Mouse (Mus musculus) stomach, postnatal 0 days (tissue): ENCODE data around the gene 1700018F24Rik. TPM values are rescaled to one million over a fixed set of nuclear protein-coding genes. Genes with fewer than 3 reads are reported as not detected.
"Not testable (repeated sequence)": the region's sequence is repeated elsewhere in the genome, so short reads cannot be mapped to it uniquely, and the experiment has no call there.

Experiments used
- ATAC-seq: fragments of 200-750 bp; cut with Nextera tagmentation; 2 replicates; pipeline ENCODE4 v1.8.0; 2017; ENCODE audit not compliant: low FRiP score, low TSS enrichment
- DNase-seq: peaks from one replicate; pipeline ENCODE4 v3.0.0-alpha.2; 2016; ENCODE audit warnings: low spot score
- H3K27ac ChIP-seq: fragments of 300-500 bp; sonication (generic); replicated peaks from 2 replicates; pipeline ENCODE4 v1.5.1; 2014; ENCODE audit warnings: mild to moderate bottlenecking, control low read depth
- H3K27me3 ChIP-seq: fragments of 300-500 bp; sonication (generic); 2 replicates; pipeline ENCODE4 v1.6.1; 2014; ENCODE audit warnings: low read length; ENCODE audit not compliant: control insufficient read depth, insufficient read depth
- H3K36me3 ChIP-seq: fragments of 300-500 bp; sonication (generic); 2 replicates; pipeline ENCODE4 v1.6.1; 2014; ENCODE audit warnings: low read length, mixed read lengths; ENCODE audit not compliant: control insufficient read depth, insufficient read depth
- H3K4me1 ChIP-seq: fragments of 300-500 bp; sonication (generic); replicated peaks from 2 replicates; pipeline ENCODE4 v1.6.1; 2014; ENCODE audit warnings: antibody characterized with exemption; ENCODE audit not compliant: control insufficient read depth, insufficient read depth
- H3K4me2 ChIP-seq: fragments of 300-500 bp; sonication (generic); replicated peaks from 2 replicates; pipeline ENCODE4 v1.6.1; 2014; ENCODE audit warnings: low read depth, mild to moderate bottlenecking, control low read depth, moderate library complexity
- H3K4me3 ChIP-seq: fragments of 300-500 bp; sonication (generic); 2 replicates; pipeline ENCODE4 v1.5.1; 2014; ENCODE audit warnings: low read depth, low read length, control low read depth
- H3K9ac ChIP-seq: fragments of 300-500 bp; sonication (generic); 2 replicates; pipeline ENCODE4 v1.6.1; 2014; ENCODE audit warnings: mild to moderate bottlenecking, low read length, control low read depth, mixed read lengths
- H3K9me3 ChIP-seq: fragments of 300-500 bp; sonication (generic); 2 replicates; pipeline ENCODE4 v1.6.1; 2016; ENCODE audit warnings: low read length; ENCODE audit not compliant: control insufficient read depth
- CTCF ChIP-seq: IDR thresholded peaks from 2 replicates; pipeline ENCODE4 v1.5.1; 2016; ENCODE audit warnings: antibody characterized with exemption, low read depth, mild to moderate bottlenecking, moderate library complexity
- EP300 ChIP-seq: optimal IDR thresholded peaks from 2 replicates; pipeline ENCODE3; 2016; ENCODE audit warnings: antibody characterized with exemption
- WGBS: fragments of 180-500 bp; shearing (Covaris S2); extraction: QIAGEN DNeasy Blood & Tissue Kit; methylation state at CpG from one replicate; pipeline ENCODE4 v1.1.7; 2014; 5-methylcytosine and 5-hydroxymethylcytosine counted together
- polyA plus RNA-seq: library from polyadenylated mRNA; unstranded; fragments of >200 nt; fragmentation: Nextera tagmentation; extraction: Ambion mirVana; gene quantifications from 2 replicates; pipeline ENCODE4 v1.2.1, GENCODE M21; 2015

Gene 1700018F24Rik
- polyA plus RNA-seq, 1 experiment from 2014 or later = not detected

DNA sequence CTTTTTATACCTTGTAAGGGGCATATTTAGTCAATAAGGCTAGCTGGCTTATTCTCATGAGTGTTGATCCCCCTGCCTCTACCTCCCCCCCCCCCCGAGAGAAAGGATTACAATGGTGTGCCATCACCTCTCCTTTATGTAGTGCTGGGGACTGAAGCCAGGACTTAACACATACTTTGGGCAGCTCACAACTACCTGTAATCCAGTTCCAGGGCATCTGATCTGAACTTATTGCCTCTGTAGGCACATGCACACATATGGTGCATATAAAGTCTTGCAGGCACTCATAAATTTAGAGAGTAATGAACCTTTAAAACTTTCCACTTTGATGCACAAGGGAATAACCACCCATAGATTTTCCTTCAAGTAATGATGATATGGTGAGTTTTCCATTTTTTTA is 28.5 kb upstream of the 1700018F24Rik start:
- H3K9me3 ChIP-seq = no peaks in the 10 kb centered on the region
- H3K27me3 ChIP-seq = no peaks in the 10 kb centered on the region
- ATAC-seq (no peak), DNase-seq (no peak)
- H3K9ac ChIP-seq = no peak overlapping the region
- WGBS = 73% methylated on average over 1 of the region's 1 CpGs
- H3K4me3 ChIP-seq = no peak overlapping the region
- H3K4me2 ChIP-seq = no peak overlapping the region
- H3K27ac ChIP-seq = no peak overlapping the region
- H3K4me1 ChIP-seq = no peaks in the 10 kb centered on the region
- TF ChIP-seq EP300 = no peak
- no peak for TF ChIP-seq CTCF
- H3K36me3 ChIP-seq = no peaks in the 10 kb centered on the region

DNA sequence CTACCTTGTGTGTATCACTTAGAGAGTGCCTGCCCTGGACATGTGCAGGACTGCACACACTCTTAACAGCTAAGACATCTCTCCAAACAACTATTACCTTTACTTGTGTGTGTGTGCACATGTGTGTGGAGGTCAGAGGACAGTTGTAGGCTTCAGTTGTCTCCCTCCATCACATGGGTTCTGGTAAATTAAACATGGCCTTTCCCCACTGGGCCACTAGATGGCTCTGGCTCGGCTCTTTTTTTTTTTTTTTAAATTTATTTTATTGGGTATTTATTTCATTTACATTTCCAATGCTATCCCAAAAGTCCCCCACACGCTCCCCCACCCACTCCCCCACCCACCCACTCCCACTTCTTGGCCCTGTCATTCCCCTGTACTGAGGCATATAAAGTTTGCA is 26.0 kb upstream of the 1700018F24Rik start:
- H3K27ac ChIP-seq, H3K4me2 ChIP-seq, DNase-seq, H3K4me3 ChIP-seq, ATAC-seq, H3K9me3 ChIP-seq, H3K27me3 ChIP-seq, H3K9ac ChIP-seq, H3K36me3 ChIP-seq, H3K4me1 ChIP-seq: not testable (repeated sequence)
- TF ChIP-seq CTCF = peak; percentile 29; the same call in 1 of the 2 replicates
- 18% methylated on average over 2 of the region's 2 CpGs for WGBS

DNA sequence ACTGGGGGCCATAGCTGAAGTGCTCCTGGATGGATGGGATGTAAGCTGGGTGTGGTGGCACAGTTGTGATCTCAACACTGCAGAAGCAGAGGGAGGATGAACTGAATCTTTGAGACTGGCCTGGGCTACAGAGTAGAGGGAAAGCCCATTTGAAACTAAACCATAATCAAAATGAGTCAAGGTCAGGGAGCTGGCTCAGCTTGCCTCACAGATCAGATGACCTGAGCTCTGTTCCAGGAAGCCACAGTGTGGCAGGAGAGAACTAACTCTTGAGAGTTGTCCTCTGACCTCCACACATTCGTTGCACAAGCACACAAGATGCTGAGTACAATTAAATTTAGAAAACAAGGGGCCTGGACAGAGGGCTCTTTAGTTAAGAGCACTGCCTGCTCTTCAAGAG is 22.5 kb upstream of the 1700018F24Rik start:
- H3K4me3 ChIP-seq, H3K27me3 ChIP-seq, H3K4me2 ChIP-seq, H3K9me3 ChIP-seq, ATAC-seq, H3K9ac ChIP-seq, DNase-seq, H3K27ac ChIP-seq, H3K4me1 ChIP-seq, H3K36me3 ChIP-seq: not testable (repeated sequence)
- WGBS = 44% methylated on average over 1 of the region's 1 CpGs

DNA sequence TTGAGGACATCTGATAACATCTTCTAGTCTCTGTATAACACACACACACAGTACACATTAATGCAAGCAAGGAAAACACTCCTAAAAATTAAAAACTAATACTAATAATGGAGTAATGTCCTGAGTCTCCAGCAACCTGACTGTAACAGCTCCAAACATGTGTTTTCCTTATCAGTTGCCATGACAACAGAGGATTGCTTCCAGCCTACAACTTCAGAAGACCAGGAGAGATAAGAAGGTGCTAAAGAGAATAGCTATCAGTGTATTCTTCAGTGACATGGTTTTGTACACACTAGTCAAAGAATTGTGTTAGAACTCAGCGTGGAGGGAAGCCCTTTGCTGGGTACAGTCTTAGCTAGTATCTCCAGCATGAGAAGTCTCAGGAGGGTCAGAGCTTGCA is 22.1 kb upstream of the 1700018F24Rik start:
- not testable (repeated sequence) for ATAC-seq, H3K4me1 ChIP-seq, H3K4me2 ChIP-seq, H3K9ac ChIP-seq, H3K9me3 ChIP-seq, H3K36me3 ChIP-seq, DNase-seq, H3K27me3 ChIP-seq, H3K4me3 ChIP-seq, H3K27ac ChIP-seq
- WGBS = 29% methylated on average over 1 of the region's 1 CpGs

DNA sequence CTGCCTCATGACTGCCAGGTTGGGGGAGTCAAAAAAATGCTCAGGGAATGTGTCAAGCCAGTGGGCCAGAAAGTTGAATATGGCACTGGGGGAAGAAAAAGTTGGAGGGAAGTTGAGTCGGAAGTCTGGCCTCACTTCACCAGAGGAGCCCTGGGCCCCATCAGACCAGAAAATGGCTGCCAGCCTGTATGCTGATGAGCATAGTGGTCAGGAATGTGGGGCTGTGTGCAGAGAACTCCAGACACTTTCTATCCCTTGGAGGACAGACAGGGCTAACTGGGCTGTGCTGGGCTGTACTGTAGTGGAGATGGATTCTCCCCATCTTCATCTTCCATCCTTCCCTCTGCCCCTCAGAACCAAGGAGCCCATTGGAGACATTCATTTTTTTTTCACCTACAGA is 12.3 kb upstream of the 1700018F24Rik start:
- not testable (repeated sequence) for ATAC-seq, H3K4me1 ChIP-seq, H3K9ac ChIP-seq, H3K36me3 ChIP-seq, H3K4me3 ChIP-seq, H3K27ac ChIP-seq, H3K27me3 ChIP-seq, H3K4me2 ChIP-seq, DNase-seq, H3K9me3 ChIP-seq
- 94% methylated on average over 1 of the region's 1 CpGs for WGBS

DNA sequence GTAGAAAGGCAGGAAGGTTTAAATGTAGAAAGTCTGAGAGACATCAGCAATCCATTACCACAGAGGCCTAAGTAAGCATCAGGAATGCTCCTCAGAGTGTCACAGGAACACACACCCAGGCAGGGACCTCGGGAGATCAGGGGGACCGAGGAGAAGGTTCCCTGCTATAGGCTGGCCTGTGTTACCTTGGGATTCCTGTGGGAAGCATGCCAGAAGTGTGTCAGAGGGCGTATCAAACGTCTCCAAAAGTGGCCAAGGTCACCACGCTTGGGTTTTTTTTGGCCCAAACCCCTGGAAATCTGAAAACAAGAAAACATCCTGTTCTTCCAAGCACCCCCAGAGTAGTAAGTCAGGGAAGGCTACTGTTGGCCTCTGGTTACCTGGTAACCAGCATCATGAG is 10.4 kb upstream of the 1700018F24Rik start, which contains the start of gene Gm4871:
TSS of gene Gm4871 (minus strand) at position 364 of the 400 bp plus-strand sequence.
- H3K36me3 ChIP-seq, H3K4me1 ChIP-seq, ATAC-seq, H3K4me2 ChIP-seq, H3K9me3 ChIP-seq, DNase-seq, H3K4me3 ChIP-seq, H3K9ac ChIP-seq, H3K27ac ChIP-seq, H3K27me3 ChIP-seq: not testable (repeated sequence)
- 53% methylated on average over 4 of the region's 5 CpGs for WGBS

DNA sequence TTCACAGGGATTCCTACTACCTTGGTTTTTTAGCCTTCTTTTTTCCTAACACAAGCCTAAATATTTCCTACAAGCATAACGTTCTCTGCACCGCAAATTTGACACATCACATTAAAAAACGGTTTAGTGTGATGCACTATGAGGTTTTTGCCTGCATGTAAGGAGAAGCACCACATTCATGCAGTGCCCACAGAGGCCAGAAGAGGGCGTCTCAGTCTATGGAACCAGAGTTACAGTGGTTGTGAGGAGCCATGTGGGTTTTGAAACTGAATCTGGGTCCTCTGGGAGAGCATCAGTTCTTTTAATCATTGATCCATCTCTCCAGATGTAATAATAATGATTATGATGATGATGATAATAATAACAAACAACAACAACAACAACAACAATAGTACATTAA is 1.2 kb upstream of the 1700018F24Rik start:
- TF ChIP-seq EP300 (no peak), CTCF (peak; percentile 63)
- no peak overlapping the region for H3K4me3 ChIP-seq
- no peak overlapping the region for H3K9ac ChIP-seq
- H3K9me3 ChIP-seq = no peaks in the 10 kb centered on the region
- H3K27ac ChIP-seq = no peak overlapping the region
- H3K27me3 ChIP-seq = no peaks in the 10 kb centered on the region
- DNase-seq = peak; percentile 29
- H3K36me3 ChIP-seq = no peaks in the 10 kb centered on the region
- H3K4me2 ChIP-seq = no peak overlapping the region
- no peaks in the 10 kb centered on the region for H3K4me1 ChIP-seq
- WGBS = 43% methylated on average over 4 of the region's 4 CpGs
- no peak for ATAC-seq

DNA sequence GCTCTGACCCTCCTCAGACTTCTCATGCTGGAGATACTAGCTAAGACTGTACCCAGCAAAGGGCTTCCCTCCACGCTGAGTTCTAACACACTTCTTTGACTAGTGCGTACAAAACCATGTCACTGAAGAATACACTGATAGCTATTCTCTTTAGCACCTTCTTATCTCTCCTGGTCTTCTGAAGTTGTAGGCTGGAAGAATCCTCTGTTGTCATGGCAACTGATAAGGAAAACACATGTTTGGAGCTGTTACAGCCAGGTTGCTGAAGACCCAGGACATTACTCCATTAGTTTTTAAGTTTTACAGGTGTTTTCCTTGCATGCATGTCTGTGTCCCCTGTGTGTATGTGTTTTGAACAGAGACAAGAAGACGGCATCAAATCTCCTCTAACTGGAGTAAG is 11.4 kb downstream of the 1700018F24Rik start:
- not testable (repeated sequence) for H3K4me1 ChIP-seq, H3K9ac ChIP-seq, ATAC-seq, H3K4me3 ChIP-seq, DNase-seq, H3K4me2 ChIP-seq, H3K36me3 ChIP-seq, H3K9me3 ChIP-seq, H3K27ac ChIP-seq, H3K27me3 ChIP-seq
- WGBS = 37% methylated on average over 3 of the region's 3 CpGs
